Mouse (Mus musculus) left cerebral cortex, adult 8-10 months (tissue): Measurements from ENCODE around the gene Pitx1. TPM values are rescaled to one million over a fixed set of nuclear protein-coding genes. Genes with fewer than 3 reads are reported as not detected.

Experiments
- DNase-seq, 2 experiments: peaks; one replicate each; pipeline ENCODE4 v3.0.0; 2022; ENCODE audit warnings: low spot score in 2 of 2
- total RNA-seq, 4 experiments: library from RNA; stranded (reverse); gene quantifications; 2 replicates each; pipeline ENCODE4 v1.2.4; 2022

Pitx1 gene
- total RNA-seq, 4 experiments from 2014 or later = not detected

- DNase-seq = no peak
These were observed 4.9 kb downstream of the Pitx1 start for GRCm38 (mm10) chr13:55830833-55831721.

- no peak for DNase-seq
These were observed 5.7 kb downstream of the Pitx1 start for GRCm38 (mm10) chr13:55830081-55830832.

GRCm38 (mm10) chr13:55829018-55829655 lies 6.9 kb downstream of the Pitx1 start:
- DNase-seq = no peak

GRCm38 (mm10) chr13:55828141-55829017 lies 7.6 kb downstream of the Pitx1 start:
- DNase-seq = no peak

GRCm38 (mm10) chr13:55827679-55828140 lies 8.3 kb downstream of the Pitx1 start:
- DNase-seq = no peak

- DNase-seq = no peak
These were observed 9.0 kb downstream of the Pitx1 start for GRCm38 (mm10) chr13:55826796-55827678.

GRCm38 (mm10) chr13:55826008-55826671 lies 9.9 kb downstream of the Pitx1 start:
- DNase-seq = no peak

- DNase-seq = no peak
These were observed 10.7 kb downstream of the Pitx1 start for GRCm38 (mm10) chr13:55825245-55825681.

GRCm38 (mm10) chr13:55824151-55824945 lies 11.6 kb downstream of the Pitx1 start:
- DNase-seq = no peak

- no peak for DNase-seq
These were observed 13.5 kb downstream of the Pitx1 start for GRCm38 (mm10) chr13:55822499-55822898.

- DNase-seq = no peak
These were observed 21.2 kb downstream of the Pitx1 start for GRCm38 (mm10) chr13:55814834-55815233.

GRCm38 (mm10) chr13:55813490-55814016 lies 22.4 kb downstream of the Pitx1 start:
- no peak for DNase-seq

GRCm38 (mm10) chr13:55810947-55811346 lies 25.0 kb downstream of the Pitx1 start:
- DNase-seq = no peak

- DNase-seq = no peak
These were observed 26.3 kb downstream of the Pitx1 start for GRCm38 (mm10) chr13:55809707-55810106.

- no peak for DNase-seq
These were observed 26.9 kb downstream of the Pitx1 start for GRCm38 (mm10) chr13:55809041-55809623.

GRCm38 (mm10) chr13:55803973-55804372 lies 32.0 kb downstream of the Pitx1 start:
- no peak for DNase-seq

GRCm38 (mm10) chr13:55801246-55801645 lies 34.7 kb downstream of the Pitx1 start:
- no peak for DNase-seq

GRCm38 (mm10) chr13:55786120-55786519 lies 49.9 kb downstream of the Pitx1 start:
- no peak for DNase-seq
